Mouse (Mus musculus) thymus, adult 2 months (tissue): ENCODE data around the gene Grk5. TPM values are rescaled to one million over a fixed set of nuclear protein-coding genes. Genes with fewer than 3 reads are reported as not detected.

Experiments
- DNase-seq: peaks from one replicate; pipeline ENCODE4 v3.0.0; 2021
- H3K27ac ChIP-seq: fragments of 200-500 bp; 2 replicates; pipeline ENCODE4 v1.5.1; 2012; ENCODE audit warnings: low read length, control low read depth; ENCODE audit not compliant: control insufficient read depth, insufficient read depth
- H3K27me3 ChIP-seq: fragments of 200-500 bp; 2 replicates; pipeline ENCODE4 v1.6.1; 2012; ENCODE audit warnings: mild to moderate bottlenecking, low read length, moderate library complexity, mixed read lengths; ENCODE audit not compliant: control insufficient read depth, insufficient read depth
- H3K36me3 ChIP-seq: fragments of 200-500 bp; 2 replicates; pipeline ENCODE4 v1.6.1; 2012; ENCODE audit warnings: mild to moderate bottlenecking, low read length, moderate library complexity; ENCODE audit not compliant: control insufficient read depth, insufficient read depth
- H3K4me1 ChIP-seq: fragments of 200-500 bp; replicated peaks from 2 replicates; pipeline ENCODE4 v1.6.1; 2012; ENCODE audit warnings: low read length; ENCODE audit not compliant: control insufficient read depth, insufficient read depth
- H3K4me3 ChIP-seq: fragments of 200-500 bp; 2 replicates; pipeline ENCODE4 v1.5.1; 2012; ENCODE audit warnings: mild to moderate bottlenecking, low read length, control low read depth, moderate library complexity; ENCODE audit not compliant: control insufficient read depth, insufficient read depth
- CTCF ChIP-seq: fragments of 200-500 bp; IDR thresholded peaks from 2 replicates; pipeline ENCODE4 v1.5.1; 2012; ENCODE audit warnings: mild to moderate bottlenecking, control low read depth, low read length, moderate library complexity, borderline replicate concordance; ENCODE audit not compliant: control insufficient read depth, poor library complexity, insufficient read depth; ENCODE audit errors: extremely low read depth
- POLR2A ChIP-seq: fragments of 200-500 bp; IDR thresholded peaks from 2 replicates; pipeline ENCODE4 v1.6.1; 2012; ENCODE audit warnings: mild to moderate bottlenecking, low read length, control low read depth, moderate library complexity; ENCODE audit not compliant: control insufficient read depth, poor library complexity, insufficient read depth; ENCODE audit errors: extremely low read depth
- WGBS: fragments of 180-500 bp; shearing (Covaris S2); methylation state at CpG from one replicate; pipeline ENCODE4 v1.1.7; 2018; 5-methylcytosine and 5-hydroxymethylcytosine counted together
- polyA plus RNA-seq: library from polyadenylated mRNA; depleted of rRNA; stranded (reverse); fragments of >200 nt; gene quantifications from 2 replicates; pipeline ENCODE4 v1.2.3, GENCODE M21; 2012

Grk5 gene
- polyA plus RNA-seq, 1 experiment: 2.0 TPM

DNA sequence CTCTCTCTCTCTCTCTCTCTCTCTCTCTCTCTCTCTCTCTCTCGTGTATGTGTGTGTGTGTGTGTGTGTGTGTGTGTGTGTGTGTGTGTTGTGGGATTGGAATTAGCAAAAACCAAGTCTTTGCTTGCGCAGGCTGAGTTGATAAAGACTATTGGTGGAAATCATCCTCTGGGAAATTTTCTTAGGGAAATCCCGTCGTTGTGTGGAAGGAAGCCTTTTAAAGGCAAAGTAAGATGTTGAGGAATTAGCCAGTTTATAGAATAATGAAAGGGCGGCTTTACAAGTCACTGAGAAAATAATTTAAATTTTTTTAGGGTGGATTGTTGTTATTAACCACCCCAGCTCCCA is 1.5 kb downstream of the Grk5 start:
- WGBS: 36% methylated on average over 4 of the region's 5 CpGs
- H3K4me1 ChIP-seq: 0 out of 2 replicates have a peak, but pooled peaks cover 5% of the 10 kb centered on the region
- H3K4me3 ChIP-seq: no peak overlapping the region
- no peaks in the 10 kb centered on the region for H3K36me3 ChIP-seq
- no peak overlapping the region for H3K27ac ChIP-seq
- no peak for DNase-seq
- no peaks in the 10 kb centered on the region for H3K27me3 ChIP-seq
- TF ChIP-seq CTCF (no peak), POLR2A (no peak)

DNA sequence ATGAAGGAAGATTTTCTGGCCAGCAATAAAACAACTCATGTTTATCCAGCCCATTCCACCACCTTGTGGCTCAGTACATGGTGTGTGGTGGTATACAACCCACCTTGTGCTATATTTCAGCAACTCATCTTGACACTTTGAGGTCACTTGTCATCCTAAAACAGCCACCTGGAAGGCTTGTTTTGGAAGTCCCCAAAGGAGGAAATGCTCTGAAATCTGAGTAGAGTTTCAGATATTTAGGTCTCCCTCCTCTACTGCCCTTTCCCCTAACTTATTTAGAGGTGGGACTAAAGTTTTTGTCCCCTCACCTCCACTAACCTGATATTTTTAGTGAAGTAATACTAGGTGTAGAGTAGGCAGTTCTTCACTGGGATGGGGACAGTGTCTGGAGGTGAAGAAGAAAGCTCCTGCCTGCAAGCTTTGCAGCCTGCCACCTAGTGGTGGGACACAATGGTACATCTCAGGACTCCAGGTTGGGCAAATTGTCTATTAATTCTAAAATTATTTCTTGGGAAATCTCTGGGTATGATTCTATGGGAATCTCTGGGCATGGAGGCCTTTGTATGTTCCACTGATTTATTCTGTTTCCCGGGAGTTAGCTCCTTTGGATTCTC is 2.5 kb downstream of the Grk5 start:
- Histone ChIP-seq H3K4me3 (no peak overlapping the region), H3K4me1 (0 out of 2 replicates have a peak, but pooled peaks cover 5% of the 10 kb centered on the region), H3K27me3 (no peaks in the 10 kb centered on the region), H3K27ac (no peak overlapping the region), H3K36me3 (no peaks in the 10 kb centered on the region)
- no peak; the same call in 1 of the 2 replicates for TF ChIP-seq CTCF
- TF ChIP-seq POLR2A: no peak
- DNase-seq: peak; percentile 75
- WGBS: 30% methylated on average over 1 of the region's 1 CpGs

DNA sequence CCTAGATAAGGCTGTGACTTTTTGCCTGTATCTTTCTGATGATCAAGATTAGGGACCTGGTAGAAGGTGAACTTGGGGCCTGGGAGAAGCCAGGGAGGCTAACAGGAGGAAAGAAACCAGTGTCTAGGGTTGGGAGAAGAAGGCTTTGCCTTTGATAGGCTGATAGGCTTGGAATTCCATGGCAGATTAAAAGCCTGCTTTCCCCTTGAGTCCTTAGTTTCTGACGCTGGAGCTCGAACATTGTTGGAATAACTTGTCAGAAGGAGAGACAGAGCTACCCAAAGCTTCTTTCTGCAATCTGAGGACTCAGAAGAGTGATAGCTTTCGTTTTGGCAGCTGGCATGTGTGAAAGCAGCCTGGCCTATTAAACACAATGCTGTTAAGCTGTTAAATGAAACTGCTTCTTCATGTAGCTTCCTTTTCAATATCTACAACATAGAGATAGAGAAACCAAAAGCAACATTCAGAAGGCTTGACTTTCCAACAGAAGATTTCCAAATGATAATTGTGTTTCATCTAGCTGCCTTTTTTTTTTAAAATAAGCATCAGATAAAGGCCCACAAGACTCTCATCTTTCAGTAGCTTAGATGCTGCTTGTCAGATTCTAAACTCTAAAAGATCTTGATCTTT is 5.8 kb downstream of the Grk5 start:
- H3K4me1 ChIP-seq: 0 out of 2 replicates have a peak, but pooled peaks cover 2% of the 10 kb centered on the region
- no peaks in the 10 kb centered on the region for H3K27me3 ChIP-seq
- no peak for TF ChIP-seq CTCF
- no peak for TF ChIP-seq POLR2A
- H3K4me3 ChIP-seq: no peak overlapping the region
- no peak overlapping the region for H3K27ac ChIP-seq
- H3K36me3 ChIP-seq: no peaks in the 10 kb centered on the region
- DNase-seq: no peak
- 62% methylated on average over 3 of the region's 3 CpGs for WGBS

DNA sequence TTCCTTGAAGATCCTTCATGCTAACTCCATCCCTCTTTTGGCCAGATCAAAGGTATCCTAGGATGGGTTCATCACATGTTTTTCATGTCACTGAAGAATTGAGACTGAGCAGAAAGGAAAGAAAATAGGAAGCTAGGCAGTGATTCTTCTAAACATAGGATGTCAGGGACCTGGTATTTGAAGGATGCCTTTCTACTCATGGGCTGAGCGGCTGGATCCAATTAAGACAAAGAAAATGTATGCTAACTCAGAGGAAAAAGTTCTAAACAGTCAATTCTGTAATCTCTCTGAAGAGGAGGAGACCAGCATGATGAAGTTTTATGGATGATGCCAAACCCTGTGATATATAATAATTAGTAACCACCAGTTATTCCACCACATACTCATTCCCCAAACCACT is 13.6 kb downstream of the Grk5 start:
- 87% methylated on average over 1 of the region's 1 CpGs for WGBS
- H3K27ac ChIP-seq: no peak overlapping the region
- H3K36me3 ChIP-seq: no peaks in the 10 kb centered on the region
- no peaks in the 10 kb centered on the region for H3K27me3 ChIP-seq
- H3K4me1 ChIP-seq: no peaks in the 10 kb centered on the region
- H3K4me3 ChIP-seq: no peak overlapping the region
- DNase-seq: no peak
- TF ChIP-seq CTCF: no peak
- no peak for TF ChIP-seq POLR2A

DNA sequence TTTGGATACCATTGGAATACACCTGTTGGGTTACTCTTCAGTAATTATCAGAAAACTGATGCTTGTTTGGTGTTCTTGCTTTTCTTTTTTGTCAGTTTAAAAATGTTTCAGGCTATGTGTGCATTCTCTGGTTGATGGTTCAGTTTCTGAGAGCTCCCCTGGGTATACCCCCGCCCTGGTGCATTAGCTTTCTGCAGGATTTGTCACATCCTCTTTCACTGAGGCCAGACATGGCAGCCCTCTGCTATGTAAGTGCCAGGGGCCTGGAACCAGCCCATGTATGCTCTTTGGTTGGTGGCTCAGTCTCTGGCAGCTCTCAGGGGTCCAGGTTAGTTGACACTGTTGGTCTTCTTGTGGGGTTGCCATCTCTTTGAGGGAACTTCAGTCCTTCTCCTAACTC is 14.4 kb downstream of the Grk5 start:
- no peak overlapping the region for H3K4me3 ChIP-seq
- no peaks in the 10 kb centered on the region for H3K27me3 ChIP-seq
- DNase-seq: no peak
- WGBS: 90% methylated on average over 1 of the region's 1 CpGs
- TF ChIP-seq CTCF (no peak), POLR2A (no peak)
- no peaks in the 10 kb centered on the region for H3K4me1 ChIP-seq
- H3K27ac ChIP-seq: no peak overlapping the region
- no peaks in the 10 kb centered on the region for H3K36me3 ChIP-seq

DNA sequence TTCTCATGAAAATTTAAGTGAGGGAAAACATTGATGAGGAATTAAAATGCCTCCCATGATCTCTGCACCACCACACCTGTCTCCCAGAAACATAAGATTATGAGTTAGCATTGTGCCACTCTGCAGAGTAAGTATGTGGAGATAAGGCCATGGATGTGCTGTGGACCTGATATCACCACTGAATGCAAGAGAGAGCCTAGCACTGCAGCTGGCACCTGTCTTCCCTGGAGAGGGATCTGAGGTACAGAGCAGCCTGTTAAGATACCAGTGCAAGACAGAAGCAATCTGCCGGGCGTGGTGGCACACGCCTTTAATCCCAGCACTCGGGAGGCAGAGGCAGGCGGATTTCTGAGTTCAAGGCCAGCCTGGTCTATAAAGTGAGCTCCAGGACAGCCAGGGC is 15.9 kb downstream of the Grk5 start:
- WGBS: 93% methylated on average over 5 of the region's 5 CpGs
- TF ChIP-seq CTCF (no peak), POLR2A (no peak)
- no peak for DNase-seq

More for the DNA sequence above, 15.9 kb downstream of the Grk5 start:
- H3K4me3 ChIP-seq: no peak overlapping the region
- H3K4me1 ChIP-seq: no peaks in the 10 kb centered on the region
- no peak overlapping the region for H3K27ac ChIP-seq
- H3K36me3 ChIP-seq: no peaks in the 10 kb centered on the region
- H3K27me3 ChIP-seq: no peaks in the 10 kb centered on the region
